Mouse (Mus musculus): ENCODE measurements at regions not wholly inside any gene's neighbourhood (a gene's known extent, or its start where the extent isn't known, plus 50 kb on each side); places are given as distances from the start of the nearest gene placed in this dataset.

GRCm38 (mm10) chr1:183504103-183504841 lies 86.3 kb downstream of the Hhipl2 start:
- DNase-seq, result no peak

- no peak for DNase-seq
Measured at GRCm38 (mm10) chr1:183507893-183508292, 89.9 kb downstream of the Hhipl2 start.

GRCm38 (mm10) chr1:183510759-183511158 lies 92.7 kb downstream of the Hhipl2 start:
- no peak for DNase-seq

GRCm38 (mm10) chr1:183513876-183514275 lies 95.9 kb downstream of the Hhipl2 start:
- no peak for DNase-seq

GRCm38 (mm10) chr1:183514281-183514983 lies 96.4 kb downstream of the Hhipl2 start:
- no peak for DNase-seq

GRCm38 (mm10) chr1:183514984-183515287 lies 96.9 kb downstream of the Hhipl2 start:
- no peak for DNase-seq

- DNase-seq, result no peak
Measured at GRCm38 (mm10) chr1:183516167-183516566, 98.2 kb downstream of the Hhipl2 start.

GRCm38 (mm10) chr1:183517236-183517635 lies 99.2 kb downstream of the Hhipl2 start:
- DNase-seq, result no peak

GRCm38 (mm10) chr1:183521569-183521968 lies 103.6 kb downstream of the Hhipl2 start:
- no peak for DNase-seq

GRCm38 (mm10) chr1:183533386-183533785 lies 115.4 kb downstream of the Hhipl2 start:
- no peak for DNase-seq

GRCm38 (mm10) chr1:183548752-183549387 lies 130.9 kb downstream of the Hhipl2 start:
- DNase-seq, result no peak

GRCm38 (mm10) chr1:183552617-183553016 lies 134.6 kb downstream of the Hhipl2 start:
- no peak for DNase-seq

- no peak for DNase-seq
Measured at GRCm38 (mm10) chr1:183553219-183553618, 135.2 kb downstream of the Hhipl2 start.

GRCm38 (mm10) chr1:183562853-183563252 lies 144.8 kb downstream of the Hhipl2 start:
- no peak for DNase-seq

GRCm38 (mm10) chr1:183573621-183574585 lies 155.9 kb downstream of the Hhipl2 start:
- no peak for DNase-seq

- DNase-seq, result no peak
Measured at GRCm38 (mm10) chr1:183584861-183585260, 166.8 kb downstream of the Hhipl2 start.

- no peak for DNase-seq
Measured at GRCm38 (mm10) chr1:183586406-183586805, 168.4 kb downstream of the Hhipl2 start.

GRCm38 (mm10) chr1:183595306-183595705 lies 177.3 kb downstream of the Hhipl2 start:
- no peak for DNase-seq

GRCm38 (mm10) chr1:183600466-183600865 lies 182.5 kb downstream of the Hhipl2 start:
- no peak for DNase-seq

GRCm38 (mm10) chr1:183611966-183612694 lies 194.1 kb downstream of the Hhipl2 start:
- DNase-seq, result no peak

GRCm38 (mm10) chr1:183619451-183620059 lies 201.5 kb downstream of the Hhipl2 start:
- no peak for DNase-seq

- DNase-seq, result no peak
Measured at GRCm38 (mm10) chr1:183622341-183622740, 204.3 kb downstream of the Hhipl2 start.

Measured in kidney, adult 9 months (tissue).